Mouse (Mus musculus) spleen, postnatal 36 days (tissue): ENCODE measurements around the gene Fam110c.

Experiments
- DNase-seq, 2 experiments: peaks; one replicate each; pipeline ENCODE4 v3.0.0; 2022; ENCODE audit warnings: low spot score in 2 of 2, mixed read lengths in 1 of 2

Gene Fam110c

DNA sequence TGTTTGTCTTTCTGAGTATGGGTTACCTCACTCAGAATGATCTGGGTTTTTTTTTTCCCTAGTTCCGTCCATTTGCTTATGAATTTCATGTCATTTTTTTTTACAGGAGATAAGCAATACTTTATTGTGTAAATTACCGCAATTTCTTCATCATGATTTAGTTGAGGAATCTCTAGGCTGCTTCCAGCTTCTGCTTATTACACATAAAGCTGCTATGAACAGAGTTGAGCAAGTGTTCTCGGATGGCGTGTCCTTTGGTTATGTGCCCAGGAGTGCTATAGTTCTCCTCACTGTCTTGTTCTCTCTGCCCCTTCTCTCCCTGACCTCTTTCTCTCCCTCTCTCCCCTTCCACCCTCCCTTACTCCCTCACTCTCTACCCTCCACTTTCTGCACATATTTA lies 28.2 kb downstream of the Fam110c start:
- no peak for DNase-seq

DNA sequence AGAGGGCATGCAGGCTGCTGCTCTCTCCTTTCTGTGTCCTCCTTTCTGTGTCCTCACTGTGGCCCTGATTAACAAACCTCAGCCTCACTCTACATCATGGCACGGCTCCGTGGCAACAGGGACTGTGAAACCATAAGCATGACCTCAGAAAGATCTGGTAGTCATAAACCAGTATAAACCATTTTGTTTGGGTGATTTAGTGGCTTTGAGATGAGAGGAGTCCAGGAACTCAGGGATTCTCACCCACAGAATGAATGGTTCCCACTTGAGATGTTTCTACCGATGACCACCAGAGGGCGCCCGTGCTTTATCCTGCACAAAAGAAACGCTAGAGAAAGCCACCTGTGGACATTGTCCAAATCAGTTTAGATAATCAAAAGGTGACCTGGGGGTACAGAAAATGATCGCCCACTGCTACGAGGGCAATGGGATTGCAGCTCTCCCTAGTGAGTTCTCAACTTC lies 42.4 kb downstream of the Fam110c start:
- no peak for DNase-seq

DNA sequence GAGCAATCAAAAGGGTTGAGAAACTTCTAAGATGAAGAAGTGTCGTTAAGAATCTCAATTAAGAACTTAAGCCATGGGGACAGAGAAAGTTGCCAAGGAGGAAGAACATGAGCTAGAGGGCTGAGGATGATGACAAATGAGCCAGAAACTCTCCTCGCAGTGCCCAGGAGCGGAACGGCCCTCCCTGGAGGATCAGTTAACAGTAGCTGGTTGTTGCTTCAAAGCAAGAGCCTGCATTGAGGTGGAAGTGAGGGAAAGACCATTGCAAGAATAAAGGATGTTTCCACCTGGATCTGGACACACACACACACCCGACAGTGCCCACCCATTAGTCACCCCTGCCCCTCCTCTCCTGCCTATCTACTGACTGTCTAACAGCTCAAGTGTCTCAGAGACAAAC lies 46.9 kb downstream of the Fam110c start:
- DNase-seq = no peak

DNA sequence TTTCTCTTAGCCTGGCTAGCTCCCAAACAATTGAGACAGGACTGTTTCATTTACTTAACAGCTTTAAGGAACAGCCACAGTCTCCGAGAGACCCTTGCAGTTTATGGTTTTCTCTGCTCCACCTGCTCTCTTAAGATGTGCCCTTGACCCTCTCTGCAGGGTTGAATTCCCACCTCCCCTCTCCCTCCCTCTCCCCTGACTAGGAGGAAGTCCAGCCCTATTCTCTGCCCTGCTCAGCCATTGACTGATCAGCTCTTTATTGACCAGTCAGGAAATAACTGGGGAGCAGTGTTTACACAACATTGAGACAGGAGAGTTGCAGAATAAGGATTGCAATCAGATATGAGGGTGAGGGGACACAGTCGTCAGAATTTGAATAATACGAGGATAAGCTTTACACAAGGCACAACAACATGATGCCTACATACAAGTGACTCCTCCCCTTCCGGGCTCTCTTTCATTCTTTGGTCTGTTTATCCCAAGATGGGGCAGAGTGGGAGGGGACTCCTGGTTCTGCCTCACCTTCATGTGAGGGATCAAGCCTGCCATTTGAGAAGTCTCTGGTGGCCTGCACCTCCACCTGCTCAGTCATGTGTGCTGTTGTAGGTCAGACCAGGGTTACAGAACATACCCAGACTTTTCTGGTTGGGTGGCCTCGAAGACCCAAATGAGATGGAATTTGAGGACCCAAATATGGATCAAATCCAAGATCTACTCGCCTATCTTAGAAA lies 49.4 kb downstream of the Fam110c start:
- DNase-seq = no peak

DNA sequence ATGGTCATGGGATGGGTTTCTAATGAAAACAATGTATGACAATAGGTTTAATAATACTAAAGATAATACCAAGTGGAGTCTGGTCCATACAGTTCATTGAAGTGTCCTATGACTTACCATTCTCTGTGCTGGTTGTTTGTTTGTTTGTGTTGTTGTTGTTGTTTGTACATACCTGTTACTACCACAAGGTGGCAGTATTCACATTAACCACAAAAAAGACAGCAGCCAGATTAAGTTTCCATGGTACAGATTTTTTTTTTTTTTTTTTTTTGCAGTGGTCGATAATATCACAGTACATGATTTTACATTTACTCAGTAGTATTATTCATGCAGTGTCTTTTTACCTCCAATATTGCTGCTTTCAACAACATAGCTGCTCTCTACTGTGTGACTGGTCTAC lies 52.4 kb downstream of the Fam110c start:
- DNase-seq = no peak

DNA sequence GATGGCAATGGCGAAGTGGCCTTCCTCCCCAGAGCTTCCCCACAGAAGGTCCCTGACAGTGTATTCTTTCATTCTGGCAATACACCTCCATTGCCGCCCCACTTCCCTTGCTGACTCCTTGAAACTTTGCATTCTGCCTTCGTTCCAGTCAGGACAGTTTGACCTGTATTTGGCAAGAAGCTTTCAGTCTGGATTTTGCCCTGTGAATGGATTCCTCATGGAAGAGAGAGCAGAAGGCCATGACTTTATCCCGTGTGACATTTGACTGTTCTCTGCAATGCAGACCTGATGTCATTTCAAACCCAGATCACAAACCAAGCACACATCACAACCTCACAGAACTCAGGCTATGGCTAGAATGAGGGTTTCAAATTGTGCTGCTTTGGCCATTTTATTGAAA lies 55.9 kb downstream of the Fam110c start:
- DNase-seq = no peak
